Comparison of ENCODE assay signal across 14 mouse cellular contexts in the genomic region with DNA sequence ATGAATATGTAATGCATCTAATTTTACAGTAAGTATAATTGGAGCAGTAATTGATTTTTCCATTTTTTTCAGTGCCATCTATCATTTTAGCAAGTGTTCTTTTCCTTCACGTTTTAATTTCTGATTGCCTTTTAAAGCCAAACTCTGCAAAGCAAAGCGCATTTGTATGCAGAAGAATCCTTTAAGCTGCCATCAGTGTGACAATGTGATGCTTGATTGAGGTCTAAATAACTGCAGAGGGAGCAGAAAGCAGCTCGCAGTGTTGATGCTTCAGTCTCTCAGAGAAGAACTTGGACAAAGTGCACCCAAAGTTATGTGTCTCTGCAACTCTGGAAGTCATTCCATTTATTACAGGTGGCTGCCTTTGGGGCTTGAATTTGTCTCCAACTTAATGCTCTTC.
"Had no signal": no experiment of that assay in that cellular context is flagged by ENCODE, and none has a peak within 500 bp of the region (broad histone marks: within the 10 kb centered on the region; RNA-seq: fewer than 3 reads in every experiment).

No protein-coding gene starts in this region.

- H3K27me3 ChIP-seq: megakaryocyte, embryonic 14.5 days; midbrain, embryonic 13.5 days; midbrain, embryonic 15.5 days; neural tube, embryonic 12.5 days; stomach, embryonic 15.5 days had no signal

- H3K27ac ChIP-seq: midbrain, embryonic 13.5 days; midbrain, embryonic 15.5 days; neural tube, embryonic 12.5 days; stomach, embryonic 15.5 days; stomach, postnatal 0 days had no signal

- ATAC-seq: midbrain, embryonic 13.5 days; midbrain, embryonic 15.5 days had no signal

- H3K4me3 ChIP-seq: megakaryocyte, embryonic 14.5 days; midbrain, embryonic 13.5 days; midbrain, embryonic 15.5 days; neural tube, embryonic 12.5 days; stomach, embryonic 15.5 days had no signal

- H3K36me3 ChIP-seq: midbrain, embryonic 13.5 days; midbrain, embryonic 15.5 days; neural tube, embryonic 12.5 days; stomach, embryonic 15.5 days had no signal

- H3K9ac ChIP-seq: lung, embryonic 14.5 days; midbrain, embryonic 13.5 days; midbrain, embryonic 15.5 days; neural tube, embryonic 12.5 days; stomach, embryonic 15.5 days had no signal

- DNase-seq: lung, embryonic 14.5 days; lung, postnatal 10 days; lung, postnatal 4 days; right cerebral cortex, postnatal 14 days; thymus, adult 2 months; thymus, postnatal 25 days; thymus, postnatal 4 days had no signal

- H3K4me1 ChIP-seq: megakaryocyte, embryonic 14.5 days; midbrain, embryonic 13.5 days; midbrain, embryonic 15.5 days; neural tube, embryonic 12.5 days; stomach, embryonic 15.5 days had no signal

- H3K4me2 ChIP-seq: lung, embryonic 14.5 days; midbrain, embryonic 11.5 days; midbrain, embryonic 13.5 days; midbrain, embryonic 15.5 days; neural tube, embryonic 12.5 days; stomach, embryonic 15.5 days had no signal

- H3K9me3 ChIP-seq: megakaryocyte, embryonic 14.5 days; midbrain, embryonic 13.5 days; midbrain, embryonic 15.5 days; neural tube, embryonic 12.5 days; stomach, embryonic 15.5 days had no signal
